Mouse (Mus musculus) urinary bladder, postnatal 4 days (tissue): ENCODE data around the gene Nav3.
"Not testable (repeated sequence)": the region's sequence is repeated elsewhere in the genome, so short reads cannot be mapped to it uniquely, and the experiment has no call there.

Experiments
- DNase-seq, 2 experiments: peaks; one replicate each; pipeline ENCODE4 v3.0.0; 2021 to 2022; ENCODE audit warnings: low spot score in 2 of 2

The Nav3 gene

DNA sequence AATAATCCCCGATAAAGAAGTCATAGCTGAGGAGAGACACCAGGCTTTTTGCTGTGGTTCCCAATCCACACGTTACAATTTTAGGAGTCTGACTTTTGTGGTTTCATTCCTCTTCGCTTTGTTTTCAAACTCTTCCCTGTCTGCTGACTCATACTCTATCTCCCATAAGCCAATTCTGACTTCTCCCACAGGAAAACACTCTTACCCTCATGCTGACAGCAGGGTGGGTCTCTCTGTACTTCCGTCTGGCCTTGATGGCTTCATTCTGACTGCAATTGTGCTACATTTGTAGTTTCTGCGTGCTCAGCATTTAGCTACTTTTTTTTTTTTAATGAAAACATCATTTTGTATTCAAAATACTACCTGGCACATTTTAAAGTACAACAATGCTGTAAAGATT, 379.4 kb downstream of the Nav3 start:
- no peak for DNase-seq

DNA sequence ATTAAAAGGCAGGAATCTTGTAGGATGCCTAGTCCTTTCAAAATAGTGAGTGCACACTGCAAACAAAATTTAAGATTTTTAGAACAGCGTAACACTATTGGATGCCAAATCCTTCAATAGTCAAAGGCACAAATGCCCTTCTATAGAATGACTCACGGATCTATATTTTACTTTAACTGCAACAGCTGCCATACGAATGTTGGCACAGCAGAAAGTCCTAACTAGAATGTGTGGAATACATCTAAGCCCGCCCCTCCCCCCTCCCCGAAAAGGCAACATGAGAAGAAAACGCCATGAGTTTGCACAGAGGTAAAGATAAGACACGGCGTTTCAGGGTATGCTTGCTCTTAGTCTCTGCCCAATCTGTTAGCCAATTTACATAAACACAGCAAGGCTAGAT, 383.6 kb downstream of the Nav3 start:
- DNase-seq: no peak

DNA sequence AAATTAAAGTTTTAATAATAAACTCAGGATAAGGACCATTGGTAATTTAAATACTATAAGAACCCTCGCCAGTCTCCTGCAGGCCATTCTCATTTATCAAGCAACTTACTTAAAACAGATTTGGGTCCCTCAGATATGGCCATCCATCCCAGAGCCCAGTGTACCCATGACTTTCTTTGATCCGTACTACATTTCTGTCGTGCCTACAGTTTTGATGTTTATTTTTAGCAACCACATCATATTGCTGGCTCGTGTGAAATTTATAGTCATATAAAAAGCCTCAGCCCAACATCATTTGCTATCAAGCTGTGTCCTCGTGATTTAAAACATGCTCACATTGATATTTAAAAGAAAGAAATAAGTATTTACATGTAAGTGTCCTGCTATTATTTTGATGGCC, 394.8 kb downstream of the Nav3 start:
- no peak for DNase-seq

DNA sequence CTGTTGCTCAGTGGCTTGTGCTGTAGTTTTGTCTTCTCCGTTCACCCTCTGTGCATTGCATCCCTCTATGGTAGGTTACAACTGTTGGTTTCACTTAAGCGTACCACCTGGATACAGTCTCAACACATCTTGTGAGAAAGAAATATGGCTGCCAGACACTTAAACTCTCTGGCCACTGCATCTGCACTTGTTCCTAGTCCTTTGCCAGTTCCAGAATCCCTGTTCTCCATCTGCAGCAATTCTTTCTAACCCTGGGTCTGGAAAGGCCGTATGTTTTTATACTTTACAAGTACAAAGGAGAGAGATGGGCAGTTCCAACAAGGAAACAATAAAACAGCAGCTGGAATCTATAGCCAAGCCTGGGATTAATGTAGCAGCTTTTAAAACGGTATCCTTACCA, 418.5 kb downstream of the Nav3 start:
- no peak for DNase-seq

DNA sequence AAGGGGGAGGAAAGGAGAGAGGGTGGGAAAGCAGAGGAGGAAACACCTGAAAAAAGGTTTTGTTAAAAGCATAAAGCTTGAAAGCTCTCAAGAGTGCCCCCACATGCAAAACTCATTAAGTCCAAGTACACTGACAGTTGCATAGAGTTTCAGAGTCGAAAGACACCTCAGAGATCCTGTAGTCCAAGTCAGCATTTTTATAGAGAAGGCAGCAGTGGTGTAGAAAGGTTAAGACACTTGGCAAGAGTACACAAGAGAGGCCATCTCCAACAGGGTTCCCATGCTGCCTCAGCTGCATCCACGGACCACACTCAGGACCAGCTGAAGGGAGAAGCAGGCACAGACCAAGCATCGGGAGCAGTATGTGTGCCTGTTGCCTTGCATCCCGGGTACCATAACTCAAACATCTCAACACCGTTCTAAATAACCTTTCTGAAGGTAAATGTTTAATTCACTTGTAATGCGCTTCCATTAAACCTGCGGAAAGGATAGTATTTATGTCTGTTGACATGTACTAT, 421.4 kb downstream of the Nav3 start:
- no peak for DNase-seq

DNA sequence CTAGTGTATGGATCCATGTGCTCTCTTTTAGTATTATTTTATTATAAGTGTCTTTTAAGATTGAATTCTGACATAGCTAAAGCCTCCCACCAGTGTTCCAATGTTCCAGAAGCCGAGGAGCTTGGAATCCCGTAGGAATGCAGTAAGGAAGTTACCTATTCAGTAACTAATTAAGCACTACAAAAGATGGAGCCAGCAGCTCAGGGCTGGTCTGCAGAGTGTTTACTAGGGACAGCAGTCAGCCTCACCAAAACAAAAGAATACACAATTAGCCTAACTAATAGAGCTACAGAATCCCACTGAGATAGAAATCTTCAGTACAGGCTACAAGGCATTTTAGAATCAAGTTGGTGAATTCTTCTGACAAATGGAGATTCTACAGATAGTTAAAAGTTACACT, 431.1 kb downstream of the Nav3 start:
- DNase-seq: not testable (repeated sequence)

DNA sequence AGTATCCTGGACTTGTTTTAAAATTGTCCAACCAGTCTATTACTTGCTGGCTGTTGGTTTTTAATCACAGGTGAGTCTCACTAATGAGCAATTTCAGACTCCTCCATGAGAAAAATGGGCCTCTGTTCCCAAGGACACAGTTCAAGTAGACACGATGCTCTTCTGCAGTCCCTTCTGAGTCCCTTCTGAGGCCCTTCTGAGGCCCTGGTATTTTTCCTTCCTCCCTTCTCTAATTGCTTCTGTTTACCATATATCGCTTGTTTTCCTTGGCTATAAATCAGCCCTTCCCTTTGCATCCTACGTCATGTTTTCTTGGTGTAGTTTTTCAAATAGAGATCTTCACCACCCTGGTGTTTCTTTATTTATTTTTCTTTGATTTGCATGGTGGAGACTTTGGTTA, 433.9 kb downstream of the Nav3 start:
- DNase-seq: no peak

DNA sequence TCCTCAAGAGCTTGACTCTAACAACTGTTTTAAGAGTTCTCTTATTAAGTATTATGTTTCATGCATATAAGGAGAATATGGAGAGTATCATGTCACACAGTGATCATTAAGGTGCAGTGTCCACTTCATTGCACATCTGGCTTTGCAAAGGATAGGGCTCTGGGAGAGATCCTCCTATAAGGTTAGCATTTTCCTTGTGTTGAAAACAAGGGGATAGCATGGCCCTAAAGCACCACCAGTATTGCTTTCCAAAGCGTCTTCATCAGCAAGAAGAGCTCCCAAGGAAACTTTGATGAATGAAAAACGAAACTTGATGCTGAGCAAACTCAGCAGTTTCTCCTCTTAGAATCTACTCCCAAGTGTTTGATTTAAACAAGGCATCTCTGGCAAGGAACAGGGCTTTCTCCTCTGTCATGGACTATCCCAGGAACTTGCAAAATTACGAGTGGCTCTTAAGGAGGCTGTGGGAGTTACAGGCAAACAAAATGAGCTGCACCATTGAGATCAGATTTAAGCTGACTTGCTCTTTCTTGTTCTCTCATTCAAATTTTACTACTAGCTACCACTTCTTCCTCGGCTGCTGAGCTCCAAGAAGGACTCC, 436.6 kb downstream of the Nav3 start:
- DNase-seq: no peak

DNA sequence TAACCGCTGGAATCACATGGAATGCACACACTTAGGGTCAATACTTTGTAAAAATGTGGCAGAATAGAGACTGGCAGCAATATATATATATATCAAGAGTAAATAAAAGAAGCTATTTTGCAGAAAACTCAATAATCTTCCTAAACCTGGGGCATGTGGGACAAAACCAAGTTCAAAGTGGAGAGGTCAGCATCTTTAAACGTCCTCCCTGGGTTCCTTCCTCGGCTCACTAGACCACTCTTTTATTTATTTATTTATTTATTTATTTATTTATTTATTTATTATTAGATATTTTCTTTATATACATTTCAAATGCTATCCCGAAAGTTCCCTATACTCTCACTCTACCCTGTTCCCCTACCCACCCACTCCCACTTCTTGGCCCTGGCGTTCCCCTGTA, 454.7 kb downstream of the Nav3 start:
- DNase-seq: not testable (repeated sequence)

DNA sequence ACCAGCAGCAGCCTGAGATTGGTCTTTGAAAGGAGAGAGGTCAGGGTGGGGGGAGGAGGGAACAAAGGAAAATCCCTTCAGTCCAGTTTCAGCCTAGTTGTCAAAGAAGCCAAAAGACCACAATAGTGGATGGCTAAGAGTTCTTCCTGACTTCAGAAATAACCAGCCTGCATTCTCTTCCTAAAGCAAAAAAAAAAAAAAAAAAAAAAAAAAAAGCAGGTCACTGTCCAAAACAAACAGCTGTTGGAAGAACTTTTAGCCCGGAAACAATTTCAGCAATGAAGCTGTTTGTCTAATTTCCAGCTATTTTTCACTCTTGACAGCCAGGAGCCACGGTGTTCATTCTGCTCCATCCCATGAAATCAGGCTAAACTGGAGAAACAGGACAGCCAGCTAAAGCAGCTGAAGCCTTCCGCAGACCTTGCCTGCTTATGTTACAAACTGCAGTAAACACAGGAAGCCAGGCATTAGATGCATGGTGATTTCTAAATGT, 455.2 kb downstream of the Nav3 start:
- no peak for DNase-seq

DNA sequence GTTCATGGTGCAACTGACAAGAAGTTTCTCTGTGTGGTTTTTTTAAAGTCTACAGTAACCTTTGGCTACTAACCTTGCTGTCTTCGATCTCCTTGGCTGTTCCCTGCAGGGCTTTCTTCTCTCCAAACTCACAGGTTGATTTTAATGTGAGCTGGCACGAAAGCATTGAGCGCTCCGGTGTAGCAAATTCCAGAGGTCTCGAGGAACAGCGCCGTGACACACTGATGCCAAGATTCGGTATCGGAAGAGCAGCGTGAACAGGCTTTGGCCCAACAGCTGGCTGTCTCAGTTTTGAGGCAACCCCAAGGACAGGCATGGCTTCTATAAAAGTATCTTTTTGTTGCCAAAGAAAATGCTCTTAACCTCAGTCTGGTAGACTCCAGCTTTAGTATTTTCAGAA, 456.1 kb downstream of the Nav3 start:
- no peak for DNase-seq

DNA sequence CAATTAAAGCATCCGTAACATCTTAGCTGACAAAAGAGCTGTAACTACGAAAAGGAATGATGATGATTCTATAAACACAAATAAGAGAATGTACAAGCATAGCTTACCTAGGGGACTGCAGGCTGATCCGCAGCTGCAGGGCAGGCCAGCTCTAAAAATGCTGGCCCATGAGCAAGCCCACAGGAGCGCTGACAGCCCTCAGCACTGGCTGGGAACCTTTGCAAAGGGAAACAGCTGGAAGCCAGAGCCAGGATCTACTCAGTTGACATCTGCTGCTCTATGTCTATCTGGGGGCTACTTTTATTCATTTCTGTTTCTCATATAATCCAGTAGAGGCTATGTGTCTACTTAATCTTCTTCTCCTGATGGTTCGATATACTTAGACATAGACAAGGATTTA, 461.7 kb downstream of the Nav3 start:
- DNase-seq: no peak

DNA sequence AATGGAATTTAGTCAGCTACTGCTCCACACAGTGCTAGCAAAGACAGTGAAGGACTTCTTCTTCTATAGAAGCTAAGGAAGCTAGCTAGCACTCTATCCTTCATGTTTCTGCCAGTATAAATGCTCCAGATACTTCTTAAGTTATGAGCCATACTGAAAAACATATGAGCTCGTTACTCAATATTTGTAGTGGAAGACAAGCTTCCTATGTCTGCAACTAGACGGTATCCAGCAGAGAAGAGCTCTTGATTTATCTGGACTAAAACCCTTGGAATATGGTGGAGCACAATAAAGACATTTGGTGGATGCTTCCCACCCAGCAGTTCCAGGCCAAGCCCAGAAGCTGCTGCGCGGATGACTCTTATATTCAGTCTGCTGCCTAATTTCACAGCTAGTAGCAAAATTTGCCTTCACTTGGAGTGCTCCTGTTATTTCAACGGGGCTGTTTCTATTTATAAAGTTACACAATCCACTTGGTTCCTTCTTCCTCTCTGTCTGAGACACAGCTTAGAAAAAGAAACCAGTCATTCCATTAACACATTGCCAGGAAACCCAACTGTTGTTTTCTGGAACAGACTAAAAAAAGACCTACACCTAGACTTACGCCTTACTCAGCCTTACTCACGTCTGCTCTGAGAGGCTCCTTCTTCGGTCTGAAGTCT, 470.0 kb downstream of the Nav3 start:
- no peak for DNase-seq

DNA sequence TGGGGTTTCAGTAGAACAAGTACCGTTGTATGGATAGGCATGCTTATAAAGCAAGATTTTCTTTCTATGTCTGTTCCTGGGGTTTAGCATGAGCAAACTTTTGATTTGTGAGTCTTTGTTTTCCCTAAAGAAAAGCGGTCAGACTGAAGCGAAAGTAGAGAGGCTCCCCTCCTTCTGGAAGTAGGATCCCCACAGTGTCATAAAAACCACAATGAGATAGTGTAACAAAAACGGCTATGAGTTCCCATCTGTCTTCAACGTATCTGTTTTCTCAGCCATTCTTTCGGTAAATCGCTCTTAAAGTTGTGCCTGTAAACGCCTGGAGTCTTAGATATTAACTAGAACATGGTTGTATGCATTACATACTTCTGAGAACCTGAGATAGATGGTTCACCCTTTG, 479.7 kb downstream of the Nav3 start:
- no peak for DNase-seq

DNA sequence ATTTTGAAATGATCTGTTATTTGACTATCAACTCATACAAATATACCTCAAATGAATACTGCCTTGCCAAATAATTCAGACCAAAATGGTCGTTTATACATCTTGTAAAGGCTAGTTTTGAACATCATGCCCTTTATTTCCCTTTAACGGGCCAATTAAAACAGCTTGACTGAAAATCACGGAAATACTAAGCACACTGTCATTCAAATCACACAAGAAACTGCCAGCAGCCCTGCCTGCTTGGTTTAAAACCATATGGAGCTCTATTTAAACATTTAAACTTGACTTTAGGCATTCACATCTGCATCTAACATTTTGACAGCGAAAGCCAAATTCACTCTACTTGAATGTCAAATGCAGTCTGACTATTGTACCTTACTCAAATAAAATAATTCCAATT, 481.8 kb downstream of the Nav3 start:
- DNase-seq: no peak

DNA sequence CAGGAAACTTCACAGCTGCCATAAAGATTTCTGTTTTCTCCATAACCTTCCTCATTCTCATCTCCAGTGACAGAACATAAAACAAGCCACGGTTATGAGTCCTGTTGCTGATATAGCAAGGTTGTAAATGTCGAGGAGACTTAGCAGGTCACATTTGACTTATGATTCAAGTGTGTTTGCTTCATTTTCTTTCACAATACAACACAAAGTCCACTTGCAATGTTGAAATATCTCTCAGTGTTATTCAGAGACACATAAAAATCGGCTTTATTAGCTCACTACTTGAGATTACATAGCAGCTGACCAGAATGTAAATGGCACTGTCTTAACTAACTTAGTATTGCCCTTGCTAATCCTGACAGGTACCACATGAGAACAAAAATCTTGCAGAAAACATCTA, 482.5 kb downstream of the Nav3 start:
- no peak for DNase-seq

DNA sequence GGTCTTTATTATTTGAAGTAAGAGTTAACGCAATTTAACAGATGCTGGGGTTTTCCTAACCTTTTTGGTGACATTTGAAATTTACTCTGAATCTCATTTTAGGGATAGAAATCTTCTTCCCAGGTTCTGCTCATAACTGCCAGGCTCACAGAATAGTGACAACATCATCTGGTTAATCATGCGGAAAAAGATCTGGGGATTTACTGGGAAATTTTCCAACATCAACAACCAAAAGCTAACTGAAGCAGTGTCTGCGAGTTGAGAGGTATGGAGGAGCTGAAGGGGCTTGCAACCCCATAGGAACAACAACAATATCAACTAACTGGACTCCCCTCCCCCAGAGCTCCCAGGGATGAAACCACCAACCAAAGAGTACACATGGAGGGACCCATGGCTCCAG, 505.7 kb downstream of the Nav3 start:
- no peak for DNase-seq

DNA sequence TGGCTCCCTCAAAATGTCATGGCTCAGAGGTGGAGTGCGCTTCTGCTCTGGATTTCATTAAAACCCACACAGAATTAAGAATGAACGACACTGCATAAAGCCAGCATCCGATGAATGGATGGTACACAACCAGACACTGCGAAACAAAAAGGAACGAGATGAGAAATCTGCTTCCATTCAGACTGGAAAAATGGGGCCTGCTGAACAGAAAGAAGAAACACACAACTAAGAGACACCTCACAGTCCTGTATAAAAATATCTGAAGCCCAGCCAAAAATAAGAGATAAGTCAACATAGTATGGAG, 526.7 kb downstream of the Nav3 start:
- DNase-seq: no peak

DNA sequence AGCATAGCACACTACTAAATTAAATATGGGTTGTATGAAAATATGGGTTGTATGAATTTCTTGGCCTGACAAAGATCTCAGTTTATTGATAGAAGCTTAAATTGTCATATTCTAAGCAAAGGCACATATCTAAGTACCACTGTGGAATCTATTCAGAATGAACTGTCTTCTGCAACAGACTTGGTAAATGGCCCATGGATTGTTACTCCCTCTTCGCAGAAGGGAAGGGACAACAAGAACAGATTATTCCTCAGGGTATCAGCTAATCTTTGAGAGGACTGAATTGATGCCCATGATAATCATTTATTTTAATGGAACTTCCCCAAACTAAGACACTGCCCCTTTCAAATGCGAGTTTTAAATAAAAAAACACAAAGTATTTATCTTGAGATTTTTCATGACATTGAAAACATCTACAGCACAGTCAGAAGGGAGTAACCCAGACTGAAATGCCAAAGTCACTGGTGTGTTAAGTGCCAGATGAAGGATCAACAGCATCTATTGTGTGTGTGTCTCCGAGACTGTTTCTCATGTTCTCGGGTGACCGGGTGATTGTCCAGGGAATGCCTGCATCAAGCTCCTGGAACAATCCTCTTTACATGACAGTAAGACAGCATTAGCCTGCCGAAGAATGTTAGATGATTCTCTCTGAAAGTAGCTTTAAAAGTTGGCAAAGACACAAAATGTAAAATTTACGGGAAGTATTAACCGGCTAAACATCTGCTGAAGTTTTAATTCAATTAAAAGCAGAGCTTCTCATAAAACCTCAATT, 527.3 kb downstream of the Nav3 start:
- no peak for DNase-seq

DNA sequence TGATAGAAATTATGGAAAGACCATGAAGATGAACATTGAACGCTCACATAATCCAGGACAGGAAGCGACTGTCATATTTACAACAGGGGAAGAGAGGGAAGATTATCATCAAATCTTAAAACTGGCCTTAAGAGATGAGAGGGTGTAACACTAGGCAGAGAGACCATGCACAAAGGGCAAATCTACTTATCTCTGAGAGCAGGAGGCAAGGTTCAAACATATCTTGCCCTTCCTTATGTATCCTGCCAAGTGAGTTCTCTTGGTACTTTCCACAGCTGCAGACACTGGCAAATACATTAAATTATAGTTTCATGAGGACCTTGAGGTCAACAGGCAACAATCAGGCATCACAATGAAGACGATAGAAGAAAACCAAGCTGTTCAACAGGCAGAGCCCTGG, 529.9 kb downstream of the Nav3 start:
- DNase-seq: no peak

DNA sequence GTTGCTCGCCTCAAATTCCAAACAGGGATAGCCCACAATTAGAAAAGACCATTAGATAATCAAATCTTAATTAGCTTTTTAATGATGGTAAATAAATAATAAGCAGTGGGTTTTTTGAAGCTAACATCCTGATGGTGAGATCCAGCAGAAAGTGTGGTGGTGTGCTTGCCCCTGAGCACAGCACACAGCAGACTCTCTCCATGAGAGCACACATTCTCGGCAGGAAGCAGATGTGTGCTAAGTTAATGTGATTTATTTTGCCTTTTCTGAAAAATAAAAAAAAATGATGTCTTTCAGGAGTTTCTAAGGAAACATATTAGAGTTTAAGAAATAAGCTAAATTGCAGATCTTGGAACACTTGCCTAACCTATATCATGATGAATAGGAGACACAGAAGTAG, 531.9 kb downstream of the Nav3 start:
- no peak for DNase-seq

DNA sequence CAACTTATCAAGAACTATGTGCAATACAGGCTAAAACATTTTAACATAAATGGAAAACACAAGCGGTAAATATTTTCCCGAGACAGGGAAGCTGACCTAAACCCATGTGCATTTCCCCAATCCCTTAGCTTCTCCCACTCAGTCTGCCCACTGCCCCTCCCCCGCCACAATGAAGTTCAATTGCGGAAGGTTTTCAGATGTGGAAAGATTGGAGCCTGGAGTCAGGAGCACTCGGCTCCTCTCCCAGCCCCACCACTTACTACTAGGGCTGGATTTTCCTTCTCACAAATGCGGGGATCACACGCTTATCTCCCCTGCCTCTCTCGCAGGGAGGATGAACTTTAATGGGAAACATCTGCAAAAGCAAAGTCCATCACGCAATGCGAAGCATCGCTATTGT, 534.6 kb downstream of the Nav3 start:
- peak in 1 of 2 experiments; percentile 19 for DNase-seq

DNA sequence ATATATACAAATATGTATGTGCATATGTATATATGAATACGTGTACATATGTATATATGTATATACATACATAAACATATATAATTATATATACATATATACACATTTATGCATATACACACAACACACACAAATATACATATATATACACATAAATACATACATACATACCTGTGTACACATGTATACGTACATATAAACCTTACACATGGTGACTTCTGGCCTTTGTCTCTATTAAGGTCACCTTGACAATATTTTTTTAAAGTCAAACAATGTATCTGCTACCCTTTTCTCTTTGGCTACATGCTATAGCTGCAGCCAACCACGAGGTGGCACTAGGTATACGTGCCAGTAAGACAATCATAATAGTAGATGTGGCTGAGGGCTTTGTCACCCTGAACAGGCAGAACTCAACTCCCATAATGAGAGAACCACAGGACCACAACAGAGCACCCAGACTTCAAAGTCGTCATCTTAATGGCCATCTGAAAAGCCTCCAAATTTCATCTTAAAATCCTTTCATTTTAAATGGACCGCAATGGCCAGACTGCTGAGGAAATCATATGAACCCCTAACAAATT, 535.3 kb downstream of the Nav3 start:
- peak in 1 of 2 experiments; percentile 32 for DNase-seq
